Mouse (Mus musculus): Measurements from ENCODE around the gene Atp6v1g3. TPM values are rescaled to one million over a fixed set of nuclear protein-coding genes. Genes with fewer than 3 reads are reported as not detected.

Gene Atp6v1g3
- not detected in 2 replicates for polyA plus RNA-seq (2015; fragmentation: Nextera tagmentation; extraction: Ambion mirVana)

DNA sequence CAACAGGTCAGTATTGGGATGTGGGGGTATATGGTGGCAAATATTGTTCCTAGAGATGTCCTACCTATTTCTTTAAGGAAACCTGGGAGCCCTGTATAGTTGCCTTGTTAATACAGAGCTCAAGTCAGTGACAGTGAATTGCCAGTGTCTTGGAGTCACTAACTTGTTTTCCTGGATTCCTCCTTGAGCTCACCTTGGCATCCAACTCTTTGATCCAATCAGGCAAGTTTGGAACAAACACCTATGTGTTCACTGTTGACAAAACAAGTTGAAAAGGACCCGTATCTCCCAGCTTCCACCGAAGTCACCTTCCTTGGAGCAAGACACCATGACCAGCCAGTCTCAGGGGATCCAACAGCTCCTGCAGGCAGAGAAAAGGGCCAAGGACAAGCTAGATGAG, at the start of gene Atp6v1g3:
TSS of gene Atp6v1g3 (plus strand) at position 301 of the 400 bp plus-strand sequence.

Other genes with a start within 250 kb of the Atp6v1g3 start
- 34.9 and 52.3 TPM in 2 replicates for gene Ptprc, start 98.0 kb upstream of the Atp6v1g3 start, polyA plus RNA-seq (2015; fragmentation: Nextera tagmentation; extraction: Ambion mirVana)